Mouse (Mus musculus) ovary, adult 18-20 months (tissue): ENCODE results near the gene Cabin1.

Experiments
- DNase-seq: peaks from one replicate; pipeline ENCODE4 v3.0.0; 2022; ENCODE audit warnings: low spot score, mixed read lengths

Cabin1 gene

DNA sequence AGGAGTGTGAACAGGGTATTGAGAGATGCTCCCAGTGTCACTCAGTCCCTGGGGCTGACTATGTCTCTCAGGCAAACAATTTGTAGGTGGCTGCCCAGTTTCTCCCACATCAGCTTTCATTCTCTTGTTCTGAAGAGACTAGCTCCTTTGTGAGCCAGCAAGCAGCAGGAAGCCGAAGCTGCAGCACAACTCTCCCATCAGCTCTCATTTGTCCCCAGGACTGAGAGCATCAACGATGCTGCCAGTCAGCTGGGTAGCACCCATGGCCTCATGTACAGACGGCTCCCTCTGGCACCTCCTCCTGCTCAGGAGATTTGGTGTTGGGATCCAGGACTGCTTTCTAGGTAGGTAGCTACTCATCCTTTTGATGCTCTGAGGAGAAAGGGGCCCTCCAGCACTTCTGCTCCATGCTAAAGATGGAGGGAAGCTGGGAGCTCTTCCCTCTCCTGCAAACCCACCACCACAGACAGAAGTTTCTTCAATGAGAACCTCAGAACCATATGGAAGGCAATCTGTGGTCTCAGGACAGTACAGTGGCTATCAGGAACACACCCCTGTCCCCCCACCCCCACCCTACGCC is 97.6 kb downstream of the Cabin1 start:
- DNase-seq: no peak

DNA sequence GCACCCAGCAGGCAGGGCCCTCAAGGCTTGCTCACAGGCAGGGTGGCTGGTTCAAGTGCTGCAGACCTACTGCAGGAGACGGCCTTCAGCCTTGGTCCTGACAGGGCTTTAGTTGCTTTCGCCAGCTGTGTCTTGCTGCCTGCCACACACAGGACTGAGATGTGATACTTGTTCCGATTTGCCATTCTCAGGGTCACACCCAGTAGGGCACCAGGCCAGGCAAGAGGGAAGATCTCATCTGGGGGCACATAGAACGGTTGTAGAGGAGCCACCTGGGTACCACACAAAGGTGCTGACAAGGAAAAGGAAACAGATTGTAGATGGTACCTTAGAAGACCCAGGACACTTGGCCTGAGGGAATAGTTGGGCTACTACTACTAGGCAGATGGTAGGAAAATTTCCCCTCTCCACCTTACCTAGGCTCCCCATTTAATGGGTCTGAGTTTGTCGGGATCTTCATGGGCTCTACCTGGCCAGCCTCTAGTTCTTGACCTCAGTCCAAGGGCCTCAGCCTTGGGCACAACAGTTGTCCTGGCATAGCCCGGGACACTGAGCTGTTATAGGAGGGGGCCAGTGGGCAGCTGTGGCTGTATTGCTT is 99.4 kb downstream of the Cabin1 start:
- no peak for DNase-seq

DNA sequence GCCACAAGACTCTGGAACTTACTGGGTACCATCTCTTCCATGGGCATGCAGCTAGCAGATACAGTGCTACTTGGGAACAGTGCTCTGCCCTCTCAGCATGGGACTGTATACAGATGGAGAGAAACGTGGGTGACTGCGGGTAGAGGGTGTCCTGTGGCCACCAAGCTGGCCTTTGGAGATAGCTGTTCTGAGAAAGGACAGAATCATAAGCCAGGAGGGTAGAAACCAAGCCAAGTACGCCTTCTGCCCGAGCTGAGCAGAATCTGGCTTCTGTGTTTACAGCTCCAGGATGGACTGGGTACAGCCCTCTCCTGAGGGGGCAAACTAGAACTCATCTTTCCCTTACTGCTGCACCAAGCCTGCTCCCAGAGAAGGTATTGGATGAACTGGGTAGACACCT is 101.6 kb downstream of the Cabin1 start:
- DNase-seq: no peak

DNA sequence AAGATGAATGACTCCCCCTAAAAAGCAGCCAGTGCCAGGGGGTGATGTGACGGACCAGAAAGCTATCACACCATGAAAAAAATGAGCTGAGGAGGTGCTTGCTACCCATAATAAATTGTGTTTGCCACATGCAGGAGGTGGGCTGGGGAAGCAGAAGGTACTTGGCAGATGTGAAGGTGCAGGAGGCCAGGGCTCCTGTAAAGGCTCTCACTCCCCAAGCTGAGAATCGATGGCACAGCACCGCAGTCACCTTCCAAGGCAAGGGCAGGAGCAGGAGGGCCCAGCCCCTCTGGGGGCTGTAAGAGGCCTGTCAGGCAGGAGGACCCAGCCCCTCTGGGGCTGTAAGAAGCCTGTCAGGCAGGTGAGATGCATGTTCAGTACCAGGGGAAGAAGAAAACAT is 102.3 kb downstream of the Cabin1 start:
- DNase-seq: no peak

DNA sequence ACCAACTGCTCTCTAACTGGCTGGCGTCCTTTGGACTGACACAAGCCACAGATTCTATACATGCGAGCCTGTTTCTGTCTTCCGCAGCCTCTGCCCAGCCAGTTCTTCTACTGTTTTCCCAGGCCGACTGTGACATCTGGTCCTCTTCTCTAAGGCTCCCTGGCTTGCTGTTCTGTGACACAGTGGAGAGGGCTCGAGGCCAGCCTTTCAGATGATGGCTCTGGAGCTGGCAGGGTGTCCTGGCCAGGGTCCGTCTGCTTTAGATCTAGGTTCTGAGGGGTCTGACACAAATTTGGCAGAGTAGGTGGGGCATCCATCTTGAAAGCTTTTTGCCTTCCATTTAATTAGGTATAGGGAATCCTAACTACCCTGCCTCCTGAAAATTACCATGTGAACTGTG is 102.8 kb downstream of the Cabin1 start:
- DNase-seq: no peak

DNA sequence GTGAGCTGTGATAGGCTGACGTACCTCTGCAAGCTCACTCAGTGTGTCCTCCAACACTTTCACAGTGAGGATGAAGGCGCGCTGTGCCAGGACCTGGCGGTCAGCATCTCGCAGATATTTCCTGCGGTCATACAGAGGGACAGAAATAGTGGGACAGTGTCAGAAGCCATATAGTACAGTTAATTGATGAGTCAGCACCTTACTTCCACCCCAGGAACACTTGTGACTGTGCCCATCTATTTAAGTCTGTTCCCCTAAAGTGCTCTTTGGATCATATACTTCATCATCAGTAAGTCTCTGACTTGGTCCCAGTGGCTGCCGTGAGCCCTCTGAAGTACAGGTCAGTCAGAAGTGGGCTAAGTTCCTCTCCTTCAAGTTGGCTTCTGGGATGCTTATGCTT is 106.4 kb downstream of the Cabin1 start:
- DNase-seq: no peak

DNA sequence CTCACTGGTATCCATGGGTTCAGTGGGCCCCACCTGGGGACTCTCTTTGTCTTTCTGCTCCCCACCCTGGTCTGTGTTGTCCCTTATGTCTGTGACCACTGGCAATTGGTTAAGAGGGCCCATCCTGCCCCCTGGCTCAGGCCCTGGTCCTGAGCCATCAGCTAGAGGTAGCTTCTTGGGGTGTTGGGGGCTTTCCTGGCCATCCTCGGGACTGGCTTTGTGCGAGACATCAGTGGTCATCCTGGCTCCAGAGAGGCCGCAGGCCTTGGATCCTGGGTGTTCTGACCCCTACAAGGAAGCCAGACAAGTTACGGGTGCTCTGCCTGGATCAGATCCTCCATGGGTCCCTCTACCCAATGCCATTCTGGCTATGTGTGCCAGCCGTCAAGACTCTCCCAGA is 107.0 kb downstream of the Cabin1 start:
- no peak for DNase-seq

DNA sequence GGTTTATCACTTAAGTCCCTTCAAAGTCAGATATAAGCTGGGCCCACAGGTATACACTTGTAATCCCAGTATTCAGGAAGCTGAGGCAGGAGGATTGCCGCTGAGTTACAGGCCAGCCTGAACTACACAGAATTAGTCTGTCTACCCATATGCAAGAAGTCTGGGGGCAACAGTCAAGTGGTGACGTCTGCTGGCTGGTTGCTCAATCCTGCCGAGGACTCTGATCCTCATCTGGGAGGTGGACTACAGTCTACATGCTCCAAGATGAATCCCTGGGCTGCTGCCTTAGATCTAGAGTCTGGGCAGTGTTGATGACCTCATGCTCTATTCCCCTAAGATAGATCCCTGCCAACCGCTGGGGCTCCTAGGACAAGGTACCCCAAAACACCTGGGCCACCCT is 110.1 kb downstream of the Cabin1 start:
- DNase-seq: no peak

DNA sequence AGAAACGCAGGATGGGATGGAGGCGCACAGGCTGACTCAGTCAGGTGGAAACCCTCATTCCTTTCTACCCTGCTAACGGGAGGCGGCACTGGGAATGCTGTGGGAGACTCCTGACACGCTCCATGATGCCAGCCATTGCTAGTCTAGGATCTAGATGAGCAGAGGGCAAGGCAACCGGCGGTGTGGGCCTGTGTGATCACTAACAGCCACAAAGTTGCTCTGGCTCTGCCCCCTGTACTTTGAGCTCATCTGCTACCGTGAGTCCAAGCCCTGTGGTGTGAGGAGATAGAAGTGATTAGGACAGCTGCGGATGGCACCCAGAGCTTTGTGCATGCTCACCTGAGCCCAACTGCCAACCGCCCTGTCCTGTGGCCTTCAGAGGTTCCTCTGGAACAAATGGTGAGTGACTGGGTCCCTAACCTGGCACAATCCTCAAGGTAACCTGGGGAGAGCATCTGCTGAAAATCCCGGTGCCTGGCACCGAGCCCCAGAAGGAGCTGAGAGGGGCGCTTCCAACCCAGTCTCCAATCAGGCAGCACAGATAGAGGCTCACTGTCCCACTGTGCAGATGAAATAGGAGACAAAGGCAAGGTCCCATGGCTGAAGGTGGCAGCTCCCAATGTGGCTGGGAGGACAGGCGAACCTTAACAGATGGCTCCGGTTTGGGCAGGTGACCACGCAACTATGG is 112.6 kb downstream of the Cabin1 start:
- DNase-seq: no peak

DNA sequence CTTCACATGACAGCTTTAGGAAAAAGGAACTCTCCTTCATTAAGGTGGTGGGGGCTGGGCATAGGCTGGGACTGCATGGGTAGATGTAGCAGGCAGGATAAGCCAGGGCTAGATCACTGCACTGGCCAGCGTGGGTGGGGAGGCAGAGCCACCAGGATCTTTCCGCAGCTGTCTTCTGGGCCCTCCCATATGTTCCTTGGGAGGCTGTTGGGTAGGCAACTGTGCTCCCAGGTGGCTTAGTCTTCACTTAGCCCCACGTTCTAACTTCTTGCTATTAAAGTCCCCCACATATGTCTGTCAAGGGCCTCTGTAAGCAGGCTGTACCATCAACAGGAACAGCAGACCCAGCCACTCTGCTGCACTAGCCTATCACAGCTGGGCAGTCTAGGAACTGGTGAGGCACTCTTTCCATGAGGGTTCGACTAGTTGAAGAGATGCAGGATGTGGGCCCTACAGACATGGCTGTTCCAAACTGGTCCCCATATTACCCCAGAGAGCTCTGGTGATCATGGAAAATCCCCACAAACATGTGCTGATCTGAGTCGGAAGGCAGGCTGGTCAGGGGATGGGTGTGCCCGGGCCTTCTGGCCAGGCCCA is 113.7 kb downstream of the Cabin1 start:
- no peak for DNase-seq

DNA sequence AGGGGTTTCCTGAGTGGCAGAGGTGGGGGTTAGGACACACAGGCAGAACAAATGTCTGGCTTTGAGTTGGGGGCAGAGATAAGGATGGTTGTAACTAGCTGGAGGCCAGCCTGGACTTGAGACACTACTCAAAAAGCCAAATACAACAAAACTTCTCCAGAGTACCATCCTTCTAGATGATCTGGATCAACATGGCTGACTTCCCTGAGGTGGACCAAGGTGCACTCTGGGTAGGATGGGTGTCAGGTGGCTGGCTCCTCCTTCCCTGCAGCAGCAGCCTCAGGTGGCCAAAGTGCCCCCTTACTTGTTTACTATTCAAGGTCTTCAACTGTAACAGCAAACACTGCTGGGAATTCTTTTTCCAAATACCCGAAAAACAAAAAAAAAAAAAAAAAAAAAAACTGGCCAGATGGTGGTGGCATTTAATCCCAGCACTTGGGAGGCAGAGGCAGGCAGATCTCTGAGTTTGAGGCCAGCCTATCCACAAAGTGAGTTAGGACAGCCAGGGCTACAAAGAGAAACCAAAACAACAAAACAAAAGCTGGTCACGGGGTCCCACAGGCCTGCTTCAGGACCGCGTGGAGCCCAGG is 114.6 kb downstream of the Cabin1 start:
- DNase-seq: no peak

DNA sequence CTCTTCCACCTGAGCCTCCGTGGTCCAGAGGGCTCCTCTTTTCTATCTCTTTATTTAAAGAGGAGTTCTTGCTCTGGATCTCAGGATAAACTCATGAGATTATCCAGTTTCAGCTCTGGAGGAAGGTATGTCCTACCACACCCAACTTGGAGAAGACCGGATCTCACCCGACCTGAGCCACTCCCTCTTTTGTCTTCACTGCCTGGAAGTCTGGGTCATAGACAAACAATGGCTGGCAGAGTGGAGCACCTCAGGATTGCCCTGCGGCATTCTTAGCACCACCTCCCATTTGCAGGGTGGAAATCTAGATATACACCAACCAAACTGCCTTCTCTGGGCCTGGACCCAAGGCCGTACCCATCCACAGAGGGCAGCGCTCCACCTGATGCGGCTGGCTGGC is 115.1 kb downstream of the Cabin1 start:
- no peak for DNase-seq

DNA sequence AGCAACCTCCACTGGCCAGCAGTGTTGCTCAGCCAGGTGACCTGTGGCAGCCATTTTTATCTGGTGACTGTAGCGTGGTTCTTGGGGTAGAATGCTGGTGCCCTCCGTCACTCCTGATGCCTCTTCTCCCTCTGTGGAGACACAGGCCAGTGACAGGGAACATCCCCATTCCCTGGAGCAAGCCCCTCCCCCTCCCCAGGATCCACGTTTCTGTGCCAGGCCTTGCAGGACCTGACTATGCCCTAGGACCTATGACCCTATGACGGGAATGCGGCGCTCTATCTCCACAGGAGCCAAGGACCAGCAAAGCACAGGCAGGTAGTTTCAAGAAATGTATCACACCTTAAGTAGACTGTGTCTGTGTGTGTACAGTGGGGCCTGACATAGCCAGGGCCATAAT is 116.0 kb downstream of the Cabin1 start:
- no peak for DNase-seq

DNA sequence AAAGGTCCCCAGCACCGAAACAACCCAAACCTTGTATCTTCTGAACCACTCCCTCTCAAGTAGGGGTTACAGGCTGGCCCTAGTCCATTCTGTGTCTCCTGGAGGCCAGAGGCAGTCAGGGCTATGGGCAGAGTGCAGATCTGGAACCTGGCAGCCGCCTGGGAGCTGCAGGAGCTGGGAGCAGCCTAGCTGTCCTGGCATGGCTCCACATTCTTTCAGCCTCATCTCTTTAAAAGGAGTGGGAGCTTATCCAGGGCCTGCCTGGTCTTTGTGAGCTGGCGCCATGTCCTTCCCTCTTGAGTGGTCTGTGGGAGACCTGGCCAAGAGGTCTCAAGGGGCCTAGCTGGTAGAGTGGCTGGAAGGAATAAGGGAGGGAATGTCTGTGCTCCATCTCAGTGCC is 116.8 kb downstream of the Cabin1 start:
- peak; percentile 28 for DNase-seq

DNA sequence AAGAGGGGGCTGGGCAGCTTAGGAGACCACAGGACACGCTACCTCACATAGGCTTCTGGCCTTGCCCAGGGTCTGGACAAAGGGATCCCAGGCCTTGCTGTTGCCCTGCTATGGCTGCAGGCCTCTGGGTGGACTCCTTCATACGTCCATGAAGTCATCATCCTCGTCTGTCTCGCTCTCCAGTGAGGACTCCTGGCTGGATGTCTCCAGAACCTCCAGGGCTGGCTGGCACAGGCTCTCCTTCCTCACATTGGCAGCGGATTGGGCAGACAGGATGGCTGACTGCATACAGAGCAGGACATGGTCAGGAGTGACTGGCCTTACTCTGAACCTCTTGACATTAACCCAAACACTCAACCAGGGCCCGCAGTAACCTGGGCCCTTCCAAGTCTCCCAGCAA is 117.7 kb downstream of the Cabin1 start:
- no peak for DNase-seq

DNA sequence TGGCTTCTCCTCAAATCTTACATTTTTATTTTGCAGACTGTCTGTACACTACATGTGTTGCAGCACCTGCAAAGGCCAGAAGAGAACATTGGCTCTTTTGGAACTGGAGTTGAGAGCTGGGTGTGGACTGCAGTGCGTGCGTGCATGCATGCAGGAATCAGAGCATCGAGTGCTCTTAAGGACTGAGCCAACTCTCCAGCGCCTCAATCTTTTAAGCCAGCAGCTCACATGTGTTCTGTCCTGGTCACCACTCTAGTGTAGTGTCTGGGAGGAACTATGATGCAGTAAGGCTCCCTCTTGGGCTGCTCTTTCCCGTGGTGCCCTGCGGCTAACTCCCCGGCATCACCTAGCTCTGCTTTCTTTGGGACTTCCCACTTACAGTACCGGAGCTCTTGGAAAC is 118.5 kb downstream of the Cabin1 start:
- DNase-seq: no peak

DNA sequence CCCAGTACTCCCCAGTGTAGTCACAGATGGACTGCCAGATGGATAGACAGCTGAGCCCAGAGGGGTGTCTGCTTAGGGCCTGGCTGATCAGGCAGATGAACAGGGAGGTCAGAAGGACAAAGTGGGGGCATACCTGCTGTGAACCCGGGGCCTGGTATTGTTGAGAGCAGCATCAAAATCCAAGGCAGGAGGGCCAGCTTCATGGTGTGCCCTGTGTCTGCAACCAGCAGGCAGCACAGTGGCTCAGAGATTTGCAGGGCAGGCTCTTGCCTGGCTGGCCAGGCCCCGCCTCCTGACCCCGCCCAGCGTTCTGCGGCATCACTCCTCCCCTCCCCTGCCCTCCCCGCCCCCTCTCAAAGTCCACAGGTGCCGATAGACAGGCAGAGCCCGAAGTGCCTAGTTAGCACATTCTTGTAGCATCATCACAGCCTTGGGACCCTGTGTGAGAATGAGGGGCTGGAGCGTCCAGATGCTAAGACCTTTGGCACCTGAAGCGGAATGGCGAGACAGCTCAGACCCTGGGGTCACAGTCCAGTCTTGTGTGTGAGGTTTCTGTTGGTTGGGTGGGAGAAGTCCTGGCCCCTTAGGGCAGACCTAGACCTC is 120.3 kb downstream of the Cabin1 start, which contains the start of gene Susd2:
Gene Susd2 (minus strand): TSS at position 268 of the 603 bp plus-strand sequence.
- no peak for DNase-seq

DNA sequence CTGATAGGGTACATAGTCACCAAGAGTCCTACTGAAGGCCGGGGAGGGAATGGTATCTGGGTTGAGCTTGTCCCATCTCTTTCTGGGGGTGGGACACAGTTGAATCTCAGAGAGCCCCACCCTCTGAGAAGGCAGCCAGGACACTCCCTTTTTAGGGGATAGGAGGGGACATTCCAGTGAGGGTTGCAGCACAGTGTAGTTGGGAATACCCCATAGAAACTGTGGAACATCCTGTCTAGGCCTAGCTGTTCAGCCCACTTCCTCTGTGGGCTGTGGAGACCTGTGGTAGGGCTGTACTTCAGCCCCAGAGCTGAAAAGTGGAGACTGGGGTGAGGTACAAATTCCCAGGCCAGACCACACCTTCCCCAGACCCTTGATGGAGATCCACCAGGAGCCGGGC is 121.2 kb downstream of the Cabin1 start:
- DNase-seq: no peak

DNA sequence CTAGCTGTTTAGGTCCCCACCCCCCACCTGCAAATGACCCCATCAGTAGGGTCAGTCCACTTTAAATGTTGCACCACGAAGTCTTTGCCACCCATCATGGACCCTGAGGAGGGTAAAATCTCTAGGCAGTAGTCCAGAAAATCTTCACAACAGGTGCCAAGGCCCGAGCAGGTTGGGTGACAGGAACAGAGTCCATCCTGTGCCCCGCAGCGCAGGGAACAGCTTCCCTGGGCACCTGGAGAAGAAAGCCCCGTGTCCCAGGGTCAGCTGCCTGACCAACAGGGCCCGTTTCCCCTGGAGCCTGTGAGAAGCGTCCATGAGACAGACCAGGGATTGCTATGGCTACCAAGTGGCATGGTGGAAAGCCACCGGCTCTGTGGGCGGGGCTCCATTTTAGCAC is 121.7 kb downstream of the Cabin1 start:
- no peak for DNase-seq

DNA sequence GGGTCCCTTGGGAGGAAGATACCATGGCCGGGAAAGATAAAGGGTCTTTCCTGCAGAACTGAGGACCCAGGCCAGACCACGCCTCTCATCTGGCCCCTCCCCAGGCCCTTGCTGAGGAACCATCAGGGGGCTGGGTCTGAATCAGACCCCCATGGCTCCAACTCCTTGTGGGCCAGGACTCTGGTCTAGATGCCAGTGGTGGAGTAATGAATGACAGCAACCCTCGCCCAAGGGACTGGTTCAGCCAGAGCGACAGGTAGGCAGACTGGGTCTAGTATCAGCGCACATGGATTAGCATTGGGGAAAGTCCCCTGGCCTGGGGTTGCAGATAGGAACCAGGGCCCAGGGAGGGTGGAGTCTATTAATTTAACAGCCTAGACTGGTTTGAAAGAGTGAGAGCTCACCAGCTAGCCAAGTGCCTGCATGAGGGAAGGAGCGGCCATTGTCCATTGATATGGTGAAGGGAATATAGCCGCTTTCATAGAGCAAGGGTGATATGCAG is 122.4 kb downstream of the Cabin1 start:
- DNase-seq: no peak

DNA sequence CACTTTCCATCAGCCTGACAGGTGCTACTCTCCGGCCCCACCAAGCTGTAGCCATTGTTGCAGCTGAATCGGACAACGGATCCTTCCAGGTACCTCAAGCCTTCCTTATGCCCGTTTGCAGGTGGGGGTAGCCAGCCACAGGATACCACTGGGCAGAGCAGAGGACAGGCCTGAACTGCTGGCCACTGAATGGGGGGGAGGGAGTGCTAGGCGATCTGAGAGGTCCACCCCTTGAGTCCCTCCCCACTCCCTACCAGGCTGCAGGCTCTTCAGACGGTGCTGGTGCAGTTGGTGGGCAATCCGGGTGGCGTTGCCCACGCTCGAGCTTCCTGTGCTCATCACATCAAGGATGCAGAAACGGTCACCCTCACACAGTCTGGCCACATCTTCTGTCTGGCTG is 126.4 kb downstream of the Cabin1 start:
- no peak for DNase-seq

DNA sequence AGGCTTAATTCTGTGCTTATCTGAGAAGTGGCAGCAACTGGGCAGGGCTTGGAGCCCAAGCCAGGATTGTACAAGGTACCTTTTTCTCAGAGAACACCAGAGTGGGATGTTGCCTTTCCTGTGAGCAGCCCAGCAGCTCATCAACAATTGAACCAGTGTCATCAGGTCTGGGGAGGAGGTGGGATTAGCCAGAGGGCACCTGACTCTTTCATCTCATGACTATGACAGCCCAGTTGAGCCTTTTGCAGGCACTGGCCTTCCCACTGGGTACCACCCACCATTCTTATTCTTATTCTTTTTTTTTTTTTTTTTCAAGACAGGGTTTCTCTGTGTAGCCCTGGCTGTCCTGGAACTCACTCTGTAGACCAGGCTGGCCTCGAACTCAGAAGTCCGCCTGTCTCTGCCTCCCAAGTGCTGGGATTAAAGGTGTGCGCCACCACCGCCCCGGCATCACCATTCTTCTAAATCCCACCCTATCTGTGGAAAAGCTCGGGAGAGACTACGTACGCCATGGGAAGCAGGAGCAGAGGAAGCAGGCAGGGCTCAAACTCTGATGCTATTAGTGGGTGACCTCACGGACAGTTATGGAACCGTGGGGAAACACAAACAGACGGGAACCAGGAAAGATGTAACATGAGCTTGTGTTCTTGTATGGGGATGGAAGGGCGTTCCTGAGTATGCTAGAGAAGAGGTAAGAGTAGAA is 127.9 kb downstream of the Cabin1 start:
- DNase-seq: no peak
